Mouse (Mus musculus): Measurements from ENCODE around the gene Sec16a. TPM values are rescaled to one million over a fixed set of nuclear protein-coding genes. Genes with fewer than 3 reads are reported as not detected.
A peak's percentile ranks its signal among the peaks of the same experiment; 100 is the strongest.

The Sec16a gene
- polyA plus RNA-seq, 1 experiment from 2014 or later, result 7.8 TPM

DNA sequence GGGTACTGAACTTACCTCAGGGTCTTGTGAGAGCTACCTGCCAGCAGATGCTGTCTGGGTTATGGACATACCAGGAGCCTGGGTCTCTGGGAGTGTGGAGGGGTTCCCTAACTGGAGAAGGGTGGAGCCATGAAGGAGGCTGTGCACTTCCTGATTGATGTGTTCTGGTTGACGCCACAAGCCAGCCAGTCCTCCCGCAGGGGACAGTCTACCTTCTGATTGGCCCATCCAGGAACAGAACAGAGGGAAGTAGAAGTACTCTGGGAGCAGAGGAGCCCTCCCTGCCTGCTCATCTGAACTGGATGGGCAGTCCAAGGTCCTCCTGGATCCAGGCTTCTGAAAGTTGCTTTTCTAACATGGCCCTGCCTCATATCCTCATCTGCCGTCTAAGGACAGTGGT, 84.2 kb downstream of the Sec16a start, which contains the start of gene Card9:
Card9 (minus strand) TSS at position 147 of the 400 bp plus-strand sequence.
- ATAC-seq (peak; percentile 43), DNase-seq (no peak)
- peak within 1 kb of the TSS; percentile 4 for H3K27ac ChIP-seq (ENCODE audit: low read depth)
- H3K9ac ChIP-seq (replicated peaks), result no peak within 1 kb of the TSS
- TF ChIP-seq EP300 (IDR thresholded peaks at IDR 0.05; ENCODE audit: low read depth) (no peak), CTCF (IDR thresholded peaks at IDR 0.05; ENCODE audit: low read depth) (no peak)
- H3K4me2 ChIP-seq (ENCODE audit: low read depth, low read length), result peak within 1 kb of the TSS; percentile 59
- peak within 1 kb of the TSS; percentile 33 for H3K4me3 ChIP-seq (ENCODE audit: low read depth, low read length)
- H3K36me3 ChIP-seq (replicated peaks; ENCODE audit: insufficient read depth, low read length), result peaks cover 3% of the 10 kb centered on the region
- no peaks in the 10 kb centered on the region for H3K9me3 ChIP-seq (ENCODE audit: low read length)
- WGBS (ENCODE audit: insufficient replicate concordance), result 16% methylated on average over 3 of the region's 3 CpGs
- H3K27me3 ChIP-seq (ENCODE audit: insufficient read depth, low read length), result no peaks in the 10 kb centered on the region
- no peaks in the 10 kb centered on the region for H3K4me1 ChIP-seq (ENCODE audit: insufficient read depth)

DNA sequence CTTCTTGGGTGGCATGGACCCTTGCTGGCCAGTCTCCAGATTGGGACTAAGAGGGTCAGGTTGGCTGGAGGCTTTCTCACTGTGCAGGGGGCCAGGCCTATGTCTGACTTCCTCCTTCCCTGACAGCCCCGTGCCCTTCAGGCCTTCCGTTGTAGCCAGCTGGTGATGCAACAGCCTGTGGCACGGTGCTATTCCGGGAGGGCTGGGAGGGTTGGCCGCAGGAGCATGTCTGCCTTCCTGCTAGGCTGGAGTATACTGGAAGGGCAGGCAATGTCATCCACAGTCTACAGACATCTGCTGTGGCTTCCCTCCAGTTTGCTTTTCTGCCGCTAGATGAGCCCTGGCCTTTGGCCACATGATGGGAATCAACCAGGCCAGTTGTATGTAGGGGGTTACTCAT, 85.0 kb downstream of the Sec16a start:
- WGBS (ENCODE audit: insufficient replicate concordance), result 20% methylated on average over 6 of the region's 6 CpGs
- peak; percentile 59 for ATAC-seq
- DNase-seq, result peak; percentile 58
- peak overlapping the region; percentile 4; the same call in 1 of the 2 replicates for H3K27ac ChIP-seq (ENCODE audit: low read depth)
- H3K27me3 ChIP-seq (ENCODE audit: insufficient read depth, low read length), result no peaks in the 10 kb centered on the region
- H3K4me1 ChIP-seq (ENCODE audit: insufficient read depth), result no peaks in the 10 kb centered on the region
- TF ChIP-seq EP300 (IDR thresholded peaks at IDR 0.05; ENCODE audit: low read depth), result no peak
- TF ChIP-seq CTCF (IDR thresholded peaks at IDR 0.05; ENCODE audit: low read depth), result no peak
- peak overlapping the region; percentile 33 for H3K4me3 ChIP-seq (ENCODE audit: low read depth, low read length)
- no peaks in the 10 kb centered on the region for H3K9me3 ChIP-seq (ENCODE audit: low read length)
- H3K36me3 ChIP-seq (replicated peaks; ENCODE audit: insufficient read depth, low read length), result peaks cover 4% of the 10 kb centered on the region
- no peak overlapping the region for H3K9ac ChIP-seq (replicated peaks)
- peak overlapping the region; percentile 59 for H3K4me2 ChIP-seq (ENCODE audit: low read depth, low read length)

Small RNA genes lying within 50 kb of the gene (microRNA-seq; reads per million reads assigned to microRNA genes)
- not detected for gene Mir6996

Other genes starting within 250 kb of the Sec16a start
- not detected in 2 replicates for gene Lhx3, start 236.9 kb downstream of the Sec16a start, polyA plus RNA-seq (2015; fragmentation: Nextera tagmentation; extraction: Ambion mirVana)
- gene Qsox2, start 207.7 kb downstream of the Sec16a start, polyA plus RNA-seq (2015; fragmentation: Nextera tagmentation; extraction: Ambion mirVana), result 3.7 and 4.1 TPM in 2 replicates
- gene Ccdc187, start 150.7 kb downstream of the Sec16a start, polyA plus RNA-seq (2015; fragmentation: Nextera tagmentation; extraction: Ambion mirVana), result 0.01 TPM in 1 of 2 replicates, not detected in the other
- 1.9 TPM in 2 replicates for gene Gpsm1, start 129.7 kb downstream of the Sec16a start, polyA plus RNA-seq (2015; fragmentation: Nextera tagmentation; extraction: Ambion mirVana)
- 7.5 and 7.9 TPM in 2 replicates for gene Dnlz, start 93.1 kb downstream of the Sec16a start, polyA plus RNA-seq (2015; fragmentation: Nextera tagmentation; extraction: Ambion mirVana)
- gene Card9, start 84.3 kb downstream of the Sec16a start, polyA plus RNA-seq (2015; fragmentation: Nextera tagmentation; extraction: Ambion mirVana), result 2.1 and 2.2 TPM in 2 replicates
- gene Snapc4, start 64.6 kb downstream of the Sec16a start, polyA plus RNA-seq (2015; fragmentation: Nextera tagmentation; extraction: Ambion mirVana), result 5.0 and 5.5 TPM in 2 replicates
- gene Entr1, start 55.9 kb downstream of the Sec16a start, polyA plus RNA-seq (2015; fragmentation: Nextera tagmentation; extraction: Ambion mirVana), result 28.0 and 29.0 TPM in 2 replicates
- gene Pmpca, start 55.9 kb downstream of the Sec16a start, polyA plus RNA-seq (2015; fragmentation: Nextera tagmentation; extraction: Ambion mirVana), result 38.8 and 41.3 TPM in 2 replicates
- 3.3 and 3.4 TPM in 2 replicates for gene Inpp5e, start 36.0 kb downstream of the Sec16a start, polyA plus RNA-seq (2015; fragmentation: Nextera tagmentation; extraction: Ambion mirVana)
- gene Notch1, start 71.4 kb upstream of the Sec16a start, polyA plus RNA-seq (2015; fragmentation: Nextera tagmentation; extraction: Ambion mirVana), result 2.0 and 2.1 TPM in 2 replicates
- gene Egfl7, start 134.8 kb upstream of the Sec16a start, polyA plus RNA-seq (2015; fragmentation: Nextera tagmentation; extraction: Ambion mirVana), result 49.6 and 53.0 TPM in 2 replicates
- gene Gm20532, start 141.4 kb upstream of the Sec16a start, polyA plus RNA-seq (2015; fragmentation: Nextera tagmentation; extraction: Ambion mirVana), result not detected in 2 replicates
- 215 and 221 TPM in 2 replicates for gene Agpat2, start 159.2 kb upstream of the Sec16a start, polyA plus RNA-seq (2015; fragmentation: Nextera tagmentation; extraction: Ambion mirVana)
- gene Fam69b, start 183.2 kb upstream of the Sec16a start, polyA plus RNA-seq (2015; fragmentation: Nextera tagmentation; extraction: Ambion mirVana), result 0.48 and 0.56 TPM in 2 replicates
- 0.14 TPM in 1 of 2 replicates, not detected in the other for gene Lcn4, start 226.1 kb upstream of the Sec16a start, polyA plus RNA-seq (2015; fragmentation: Nextera tagmentation; extraction: Ambion mirVana)